Mouse (Mus musculus) small intestine, adult 2 months (tissue): ENCODE data around the gene Lcorl.

ENCODE experiments used
- CTCF ChIP-seq: fragments of 200-500 bp; IDR thresholded peaks from 2 replicates; pipeline ENCODE4 v1.5.1; 2012; ENCODE audit warnings: low read depth, mild to moderate bottlenecking, control low read depth, inconsistent platforms, low read length, moderate library complexity, mixed read lengths; ENCODE audit not compliant: insufficient replicate concordance, insufficient read length; ENCODE audit errors: extremely low read depth
- POLR2A ChIP-seq: fragments of 200-500 bp; IDR thresholded peaks from 2 replicates; pipeline ENCODE4 v1.6.1; 2012; ENCODE audit warnings: low read depth, mild to moderate bottlenecking, control low read depth, inconsistent platforms, low read length, moderate library complexity

GRCm38 (mm10) chr5:45686223-45686622, 171.2 kb downstream of the Lcorl start:
- TF ChIP-seq CTCF (no peak), POLR2A (no peak)
